Mouse (Mus musculus) thymus, postnatal 4 days (tissue): Measurements from ENCODE around the gene Cfap70.

Source experiments
- DNase-seq: peaks from one replicate; pipeline ENCODE4 v3.0.0; 2021

The Cfap70 gene

GRCm38 (mm10) chr14:20451765-20452331 lies at the start of gene Cfap70:
TSS of gene Cfap70 (minus strand) at chr14:20452226.
- peak; percentile 71 for DNase-seq

- no peak for DNase-seq
Measured at GRCm38 (mm10) chr14:20499982-20500381, 48.0 kb upstream of the Cfap70 start.

GRCm38 (mm10) chr14:20496603-20497002 lies 44.6 kb upstream of the Cfap70 start, which contains the start of gene Mss51:
TSS of gene Mss51 (minus strand) at chr14:20496901.
- no peak for DNase-seq

- DNase-seq, result no peak
Measured at GRCm38 (mm10) chr14:20486031-20486430, 34.0 kb upstream of the Cfap70 start.

- DNase-seq, result no peak
Measured at GRCm38 (mm10) chr14:20482051-20482751, 30.2 kb upstream of the Cfap70 start.

GRCm38 (mm10) chr14:20481211-20481610 lies 29.2 kb upstream of the Cfap70 start:
- DNase-seq, result peak; percentile 47

- DNase-seq, result no peak
Measured at GRCm38 (mm10) chr14:20480195-20480579, 28.2 kb upstream of the Cfap70 start.

- peak; percentile 84 for DNase-seq
Measured at GRCm38 (mm10) chr14:20479291-20480194, 27.5 kb upstream of the Cfap70 start, which contains the start of gene Anxa7. TSS of gene Anxa7 (minus strand) at chr14:20480133.

- peak; percentile 18 for DNase-seq
Measured at GRCm38 (mm10) chr14:20478801-20479200, 26.8 kb upstream of the Cfap70 start.

GRCm38 (mm10) chr14:20478385-20478784 lies 26.4 kb upstream of the Cfap70 start:
- DNase-seq, result peak; percentile 22

- DNase-seq, result no peak
Measured at GRCm38 (mm10) chr14:20477261-20478025, 25.4 kb upstream of the Cfap70 start.

- no peak for DNase-seq
Measured at GRCm38 (mm10) chr14:20460216-20460615, 8.2 kb upstream of the Cfap70 start.

GRCm38 (mm10) chr14:20458378-20458777 lies 6.4 kb upstream of the Cfap70 start:
- no peak for DNase-seq

- no peak for DNase-seq
Measured at GRCm38 (mm10) chr14:20452929-20453328, 903 bp upstream of the Cfap70 start.

- DNase-seq, result no peak
Measured at GRCm38 (mm10) chr14:20451302-20451701, 724 bp downstream of the Cfap70 start.

GRCm38 (mm10) chr14:20447209-20447608 lies 4.8 kb downstream of the Cfap70 start:
- DNase-seq, result no peak

GRCm38 (mm10) chr14:20442252-20442651 lies 9.8 kb downstream of the Cfap70 start:
- DNase-seq, result no peak

- DNase-seq, result no peak
Measured at GRCm38 (mm10) chr14:20436976-20437375, 15.1 kb downstream of the Cfap70 start.

- DNase-seq, result no peak
Measured at GRCm38 (mm10) chr14:20432420-20432819, 19.6 kb downstream of the Cfap70 start.

GRCm38 (mm10) chr14:20431726-20432125 lies 20.3 kb downstream of the Cfap70 start:
- no peak for DNase-seq

- DNase-seq, result no peak
Measured at GRCm38 (mm10) chr14:20429833-20430232, 22.2 kb downstream of the Cfap70 start.

- DNase-seq, result no peak
Measured at GRCm38 (mm10) chr14:20428593-20428992, 23.4 kb downstream of the Cfap70 start.

- DNase-seq, result no peak
Measured at GRCm38 (mm10) chr14:20423046-20423445, 29.0 kb downstream of the Cfap70 start.
